Mouse (Mus musculus) liver (tissue): ENCODE measurements around the gene Fam129a.

ENCODE experiments used
- DNase-seq: peaks from one replicate; pipeline ENCODE4 v3.0.0-alpha.2; 2020; ENCODE audit warnings: mixed read lengths

The Fam129a gene

GRCm38 (mm10) chr1:151754028-151754489 is 183.1 kb downstream of the Fam129a start:
- peak; percentile 35 for DNase-seq

DNA sequence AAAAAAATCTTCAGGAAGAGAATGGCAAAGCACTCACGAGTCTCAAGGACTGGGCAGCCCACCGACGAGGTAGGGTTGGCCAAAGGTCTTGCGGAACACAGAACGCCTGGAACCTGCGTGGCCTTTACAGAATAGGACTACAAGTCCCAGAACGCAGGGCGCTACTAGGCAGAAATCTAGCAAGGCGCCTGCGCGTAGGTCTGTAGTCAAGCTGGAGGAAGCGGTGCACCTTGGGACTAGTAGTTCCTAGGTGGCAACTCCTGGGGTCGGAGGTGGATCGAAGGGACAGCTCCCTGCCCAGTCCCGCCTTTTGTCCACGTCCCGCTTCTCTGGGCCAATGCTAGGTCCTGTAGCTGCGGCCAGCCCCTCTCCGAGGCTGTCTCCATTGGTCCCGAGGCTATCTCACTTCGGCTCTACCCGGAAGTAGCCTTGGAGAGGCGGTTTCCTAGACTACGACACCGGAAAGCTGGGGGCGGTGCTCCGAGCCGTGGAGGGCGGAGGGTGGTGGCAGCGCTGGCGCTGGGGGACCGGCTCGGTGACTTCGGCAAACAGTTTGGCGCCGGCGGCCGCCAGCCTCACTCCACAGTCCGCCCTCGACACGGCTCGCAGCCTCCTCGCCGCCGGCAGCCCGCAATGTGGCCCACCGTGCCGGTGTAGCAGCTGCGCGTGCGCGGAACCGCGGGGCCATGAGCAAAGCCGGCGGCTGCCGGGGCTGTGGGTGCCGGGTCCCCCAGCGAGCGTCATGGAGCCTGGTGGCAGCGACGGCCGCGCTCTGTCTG is 184.1 kb downstream of the Fam129a start, which contains the start of gene Edem3:
Edem3 (plus strand) TSS at position 491 of the 779 bp plus-strand sequence.
- DNase-seq = peak; percentile 97

GRCm38 (mm10) chr1:151755660-151756424 is 184.9 kb downstream of the Fam129a start:
- peak; percentile 39 for DNase-seq

DNA sequence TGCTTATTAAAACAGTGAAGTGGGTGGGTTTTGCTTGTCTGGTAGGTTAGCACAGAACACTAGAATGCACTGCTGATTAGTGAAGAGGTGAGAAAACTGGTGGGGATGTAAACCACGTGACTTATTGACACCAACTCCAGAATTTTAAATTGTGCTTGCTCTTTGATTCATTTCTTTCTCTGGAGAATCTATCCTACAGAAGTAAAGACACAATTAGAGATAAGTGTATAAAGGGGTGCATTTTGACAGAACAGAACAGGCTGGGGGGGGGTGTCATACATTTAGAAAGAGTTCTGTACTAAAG is 185.4 kb downstream of the Fam129a start:
- DNase-seq = no peak

- peak; percentile 21 for DNase-seq
Measured at GRCm38 (mm10) chr1:151758301-151758700, 187.3 kb downstream of the Fam129a start.

- DNase-seq = no peak
Measured at GRCm38 (mm10) chr1:151758991-151759390, 188.0 kb downstream of the Fam129a start.

GRCm38 (mm10) chr1:151764236-151764635 is 193.2 kb downstream of the Fam129a start:
- no peak for DNase-seq

GRCm38 (mm10) chr1:151766166-151766565 is 195.2 kb downstream of the Fam129a start:
- no peak for DNase-seq

- no peak for DNase-seq
Measured at GRCm38 (mm10) chr1:151766976-151767654, 196.1 kb downstream of the Fam129a start.

DNA sequence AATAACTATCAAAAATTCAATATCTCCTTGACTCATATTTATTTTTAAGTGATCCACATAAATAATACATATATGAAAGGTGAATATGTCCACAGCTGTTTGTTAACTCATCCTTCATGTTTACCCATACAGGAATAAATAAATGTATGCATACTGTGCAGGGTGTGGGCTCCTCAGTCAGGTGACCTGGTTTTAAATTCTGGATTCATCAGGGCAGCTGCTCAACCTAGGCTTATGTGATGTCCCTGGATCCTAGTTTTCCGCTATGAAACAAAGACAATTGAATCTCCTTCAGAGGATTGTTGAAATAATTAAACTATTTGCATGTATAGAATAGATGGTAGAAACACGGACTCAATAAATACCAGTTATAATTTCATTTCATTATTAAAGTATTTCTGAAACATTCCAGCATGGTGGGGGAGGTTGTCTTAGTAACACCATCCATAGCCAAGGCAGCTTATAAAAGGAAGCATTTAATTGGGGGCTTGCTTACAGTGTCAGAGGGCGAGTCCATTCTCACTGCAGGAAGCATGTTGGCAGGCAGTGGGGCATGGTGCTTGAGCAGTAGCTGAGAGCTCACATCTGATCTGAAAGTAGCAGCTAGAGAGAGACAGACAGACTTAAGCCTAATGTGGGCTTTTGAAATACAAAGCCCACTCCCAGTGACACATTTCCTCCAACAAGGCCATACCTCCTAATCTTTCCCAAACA is 198.4 kb downstream of the Fam129a start:
- DNase-seq = no peak
